Mouse (Mus musculus) ES-Bruce4 (cell line): ENCODE results near the gene Cavin1. TPM values are rescaled to one million over a fixed set of nuclear protein-coding genes. Genes with fewer than 3 reads are reported as not detected.
A peak's percentile ranks its signal among the peaks of the same experiment; 100 is the strongest.
"Not testable (repeated sequence)": the region's sequence is repeated elsewhere in the genome, so short reads cannot be mapped to it uniquely, and the experiment has no call there.

ENCODE experiments used
- H3K27ac ChIP-seq: 2 replicates; pipeline ENCODE4 v1.5.1; 2012; ENCODE audit warnings: low read length, inconsistent platforms; ENCODE audit not compliant: insufficient read depth
- H3K27me3 ChIP-seq: 2 replicates; pipeline ENCODE4 v1.6.1; 2012; ENCODE audit warnings: mild to moderate bottlenecking, low read length, inconsistent platforms; ENCODE audit not compliant: control insufficient read depth, poor library complexity, insufficient read depth, severe bottlenecking
- H3K36me3 ChIP-seq: 2 replicates; pipeline ENCODE4 v1.6.1; 2012; ENCODE audit warnings: inconsistent platforms, mild to moderate bottlenecking, low read length, moderate library complexity; ENCODE audit not compliant: control insufficient read depth, poor library complexity, insufficient read depth, severe bottlenecking
- H3K4me1 ChIP-seq: one replicate; pipeline ENCODE4 v1.8.1; 2011; ENCODE audit warnings: low read length; ENCODE audit not compliant: control insufficient read depth, insufficient read depth
- H3K4me3 ChIP-seq: 2 replicates; pipeline ENCODE4 v1.5.1; 2011; ENCODE audit warnings: low read depth, mild to moderate bottlenecking, low read length
- H3K9ac ChIP-seq: 2 replicates; pipeline ENCODE4 v1.6.1; 2012; ENCODE audit warnings: low read depth, mild to moderate bottlenecking, inconsistent platforms; ENCODE audit not compliant: poor library complexity, severe bottlenecking
- H3K9me3 ChIP-seq: replicated peaks from 2 replicates; pipeline ENCODE4 v1.6.1; 2012; ENCODE audit warnings: mild to moderate bottlenecking, low read length, inconsistent platforms; ENCODE audit not compliant: control insufficient read depth, poor library complexity, insufficient read depth, severe bottlenecking
- CTCF ChIP-seq: IDR thresholded peaks from one replicate; pipeline ENCODE4 v1.8.1; 2011; ENCODE audit warnings: low read depth, low read length
- EP300 ChIP-seq: IDR thresholded peaks from 2 replicates; pipeline ENCODE4 v1.6.1; 2011; ENCODE audit warnings: low read depth, low read length; ENCODE audit not compliant: insufficient read depth
- POLR2A ChIP-seq: IDR thresholded peaks from one replicate; pipeline ENCODE4 v1.8.1; 2011; ENCODE audit warnings: low read length; ENCODE audit not compliant: insufficient read depth
- polyA plus RNA-seq: library from polyadenylated mRNA; stranded (reverse); fragments of >200 nt; gene quantifications from 2 replicates; pipeline ENCODE4 v1.2.4, GENCODE M21; 2011; ENCODE audit warnings: low read depth; ENCODE audit not compliant: missing spikeins, insufficient read depth, insufficient read length

Gene Cavin1
- polyA plus RNA-seq, 1 experiment = 78.5 TPM

DNA sequence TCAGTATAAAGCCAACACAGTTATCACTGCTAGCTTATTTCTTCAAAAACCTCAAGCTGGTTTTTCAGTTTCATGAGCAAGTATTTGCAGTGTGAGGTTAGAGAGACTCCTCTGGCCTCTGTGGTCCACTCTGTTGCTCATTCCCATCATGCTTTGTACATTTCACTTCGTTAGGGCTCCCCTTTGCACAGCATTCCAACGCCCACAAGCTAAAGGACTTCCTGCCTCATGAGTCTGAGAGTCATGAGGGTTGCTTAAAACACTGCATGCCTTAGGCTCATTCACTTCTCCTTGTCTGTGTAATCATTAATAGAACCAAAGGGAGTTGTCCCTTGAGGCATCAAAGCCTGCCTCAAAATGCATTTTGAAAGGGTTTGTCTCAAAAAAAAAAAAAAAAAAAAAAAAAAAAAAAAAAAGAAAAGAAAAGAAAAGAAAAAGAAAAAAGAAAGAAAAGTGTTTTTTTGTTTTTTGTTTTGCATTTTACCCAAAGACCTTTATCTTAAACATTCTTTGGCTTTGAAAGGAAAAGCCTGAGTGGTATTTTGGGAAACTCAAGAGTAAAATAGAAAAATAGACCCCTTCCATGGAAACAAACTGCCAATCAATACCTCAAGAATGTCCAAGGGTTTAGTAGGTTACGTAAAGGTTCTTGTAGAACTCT, 32.5 kb upstream of the Cavin1 start:
- no peak for TF ChIP-seq POLR2A
- TF ChIP-seq CTCF = no peak
- Histone ChIP-seq H3K27me3 (no peaks in the 10 kb centered on the region), H3K9ac (no peak overlapping the region), H3K9me3 (no peaks in the 10 kb centered on the region), H3K4me3 (no peak overlapping the region), H3K27ac (no peak overlapping the region), H3K4me1 (peaks cover 13% of the 10 kb centered on the region), H3K36me3 (no peaks in the 10 kb centered on the region)

DNA sequence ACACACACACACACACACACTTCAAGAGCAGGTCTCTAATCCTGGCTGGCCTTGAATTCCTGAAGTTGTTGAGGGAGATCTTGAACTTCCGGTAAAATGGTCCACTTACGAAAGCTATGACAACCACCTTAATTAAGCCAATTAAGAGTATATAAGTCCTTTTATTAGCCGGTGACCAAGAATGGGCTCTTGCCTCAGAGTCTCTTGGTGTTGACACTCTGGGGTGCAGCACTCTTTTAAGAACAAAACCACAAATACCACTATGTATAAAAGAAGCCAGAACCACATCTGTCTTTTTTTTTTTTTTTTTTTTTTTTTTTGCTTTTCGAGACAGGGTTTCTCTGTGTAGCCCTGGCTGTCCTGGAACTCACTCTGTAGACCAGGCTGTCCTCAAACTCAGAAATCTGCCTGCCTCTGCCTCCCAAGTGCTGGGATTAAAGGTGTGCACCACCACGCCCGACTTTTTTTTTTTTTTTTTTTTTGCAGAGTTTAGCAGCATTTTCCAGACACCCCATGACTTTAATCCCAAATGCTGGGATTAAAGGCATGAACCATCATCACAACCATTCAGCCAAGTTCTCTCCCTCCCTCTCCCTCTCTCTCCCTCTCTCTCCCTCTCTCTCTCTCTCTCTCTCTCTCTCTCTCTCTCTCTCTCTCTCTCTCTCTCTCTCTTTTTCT, 31.3 kb upstream of the Cavin1 start:
- not testable (repeated sequence) for H3K36me3 ChIP-seq, H3K9me3 ChIP-seq, H3K4me3 ChIP-seq, H3K27ac ChIP-seq, H3K9ac ChIP-seq, H3K27me3 ChIP-seq
- H3K4me1 ChIP-seq = peaks cover 13% of the 10 kb centered on the region

DNA sequence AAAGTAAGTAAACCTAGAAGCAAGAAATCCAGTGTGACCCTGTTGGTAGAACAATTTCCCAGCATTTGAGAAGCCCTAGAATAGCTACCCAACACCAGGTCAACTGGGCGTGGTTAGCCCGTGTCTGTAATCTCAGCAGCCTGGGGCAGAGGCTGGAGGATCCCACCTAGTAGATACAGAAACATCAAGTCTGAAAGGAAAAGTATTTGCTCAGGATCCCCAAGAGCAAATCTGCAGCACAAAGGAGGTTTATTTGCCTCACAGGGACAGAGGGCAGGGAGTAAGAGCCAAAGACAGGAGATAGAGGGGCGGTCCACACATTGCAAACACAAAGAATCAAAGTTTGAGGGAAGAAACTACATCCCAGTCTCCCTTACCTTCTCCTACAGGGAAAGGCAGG, 28.6 kb upstream of the Cavin1 start:
- Histone ChIP-seq H3K9me3 (no peaks in the 10 kb centered on the region), H3K36me3 (no peaks in the 10 kb centered on the region), H3K4me3 (no peak overlapping the region), H3K9ac (no peak overlapping the region), H3K27ac (peak overlapping the region; percentile 80), H3K27me3 (no peaks in the 10 kb centered on the region; the same call in 1 of the 2 replicates), H3K4me1 (peaks cover 13% of the 10 kb centered on the region)
- TF ChIP-seq CTCF (no peak), EP300 (0 out of 2 replicates have a peak, but pooled peaks have one; percentile 55)

DNA sequence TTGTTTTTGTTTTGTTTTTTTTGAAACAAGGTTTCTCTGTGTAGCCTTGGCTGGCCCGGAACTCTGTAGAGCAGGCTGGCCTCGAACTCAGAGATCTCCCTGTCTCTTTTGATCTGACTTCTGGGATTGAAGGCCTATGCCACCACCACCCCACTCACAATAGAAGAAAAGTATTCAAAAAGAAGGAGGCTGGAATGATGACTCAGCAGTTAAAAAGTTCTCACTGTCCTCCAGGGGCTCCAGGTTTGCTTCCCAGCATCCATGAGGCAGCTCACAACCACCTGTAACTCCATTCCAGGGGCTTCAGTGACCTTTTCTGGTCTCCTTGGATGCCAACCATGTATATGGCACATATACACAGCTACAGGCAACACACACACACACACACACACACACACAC, 28.1 kb upstream of the Cavin1 start:
- H3K36me3 ChIP-seq = no peaks in the 10 kb centered on the region
- peaks cover 13% of the 10 kb centered on the region for H3K4me1 ChIP-seq
- peak overlapping the region; percentile 50; the same call in 1 of the 2 replicates for H3K9ac ChIP-seq
- H3K9me3 ChIP-seq = no peaks in the 10 kb centered on the region
- TF ChIP-seq POLR2A = no peak
- TF ChIP-seq EP300 = no peak
- TF ChIP-seq CTCF = no peak
- no peaks in the 10 kb centered on the region; the same call in 1 of the 2 replicates for H3K27me3 ChIP-seq
- H3K4me3 ChIP-seq = no peak overlapping the region
- peak overlapping the region; percentile 80 for H3K27ac ChIP-seq

DNA sequence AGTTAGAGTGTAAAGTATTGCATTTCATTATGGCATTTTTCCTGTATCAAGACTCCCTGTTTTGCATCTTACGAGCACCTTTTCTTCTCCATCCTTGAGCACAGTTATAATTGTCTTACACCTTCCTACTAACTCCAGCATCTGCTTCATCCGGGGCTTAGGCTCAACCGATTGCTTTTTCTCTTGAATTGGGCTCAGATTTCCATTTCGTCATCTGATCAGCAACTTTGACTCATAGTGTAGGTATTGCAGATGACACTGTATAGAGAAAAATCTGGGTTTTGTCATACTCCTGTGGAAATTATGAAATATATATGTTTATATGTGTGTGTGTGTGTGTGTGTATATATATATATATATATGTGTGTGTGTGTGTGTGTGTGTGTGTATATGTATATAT, 25.8 kb upstream of the Cavin1 start:
- H3K27ac ChIP-seq = no peak overlapping the region
- H3K9ac ChIP-seq = no peak overlapping the region
- H3K36me3 ChIP-seq = no peaks in the 10 kb centered on the region
- peaks cover 13% of the 10 kb centered on the region for H3K4me1 ChIP-seq
- no peak overlapping the region for H3K4me3 ChIP-seq
- H3K9me3 ChIP-seq = no peaks in the 10 kb centered on the region
- TF ChIP-seq POLR2A (no peak), EP300 (no peak)
- H3K27me3 ChIP-seq = no peaks in the 10 kb centered on the region; the same call in 1 of the 2 replicates

DNA sequence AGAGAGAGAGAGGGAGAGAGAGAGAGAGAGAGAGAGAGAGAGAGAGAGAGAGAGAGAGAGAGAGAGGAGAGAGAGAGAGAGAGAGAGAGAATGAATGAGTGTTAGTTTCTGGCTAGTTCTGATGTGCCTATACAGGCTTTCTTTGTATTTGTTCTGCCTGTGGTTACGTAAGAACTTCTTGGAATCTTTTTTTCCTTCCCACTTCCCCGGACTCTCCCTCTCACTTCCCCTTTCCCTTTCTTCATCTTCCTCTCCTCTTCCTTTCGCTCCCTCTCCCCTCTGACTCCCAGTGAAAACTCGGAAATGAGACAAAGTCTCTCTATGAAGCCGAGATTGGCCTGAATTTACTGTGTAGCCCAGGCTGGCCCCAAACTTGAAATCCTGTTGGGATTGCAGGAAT, 24.0 kb upstream of the Cavin1 start:
- Histone ChIP-seq H3K4me1 (peaks cover 5% of the 10 kb centered on the region), H3K4me3 (no peak overlapping the region), H3K9me3 (no peaks in the 10 kb centered on the region), H3K27ac (no peak overlapping the region), H3K9ac (no peak overlapping the region), H3K27me3 (no peaks in the 10 kb centered on the region; the same call in 1 of the 2 replicates), H3K36me3 (no peaks in the 10 kb centered on the region)
- TF ChIP-seq POLR2A (no peak), CTCF (no peak), EP300 (no peak)
